Mouse (Mus musculus) heart, embryonic 13.5 days (tissue): ENCODE results near the gene Nop9. TPM values are rescaled to one million over a fixed set of nuclear protein-coding genes. Genes with fewer than 3 reads are reported as not detected.

Experiments used
- ATAC-seq: fragments of 200-750 bp; cut with Nextera tagmentation; 2 replicates; pipeline ENCODE4 v1.8.0; 2017; ENCODE audit warnings: moderate TSS enrichment; ENCODE audit not compliant: insufficient number of reproducible peaks, low FRiP score, low TSS enrichment; ENCODE audit errors: extremely low read depth
- H3K27ac ChIP-seq: fragments of 300-500 bp; sonication (generic); replicated peaks from 2 replicates; pipeline ENCODE4 v1.5.1; 2015; ENCODE audit warnings: moderate library complexity, mild to moderate bottlenecking, inconsistent platforms
- H3K27me3 ChIP-seq: fragments of 300-500 bp; sonication (generic); replicated peaks from 2 replicates; pipeline ENCODE4 v1.6.1; 2015; ENCODE audit warnings: mild to moderate bottlenecking, inconsistent platforms
- H3K36me3 ChIP-seq: fragments of 300-500 bp; sonication (generic); 2 replicates; pipeline ENCODE4 v1.6.1; 2015; ENCODE audit warnings: mild to moderate bottlenecking, inconsistent platforms
- H3K4me1 ChIP-seq: fragments of 300-500 bp; sonication (generic); 2 replicates; pipeline ENCODE4 v1.6.1; 2015; ENCODE audit warnings: inconsistent platforms
- H3K4me2 ChIP-seq: fragments of 300-500 bp; sonication (generic); 2 replicates; pipeline ENCODE4 v1.6.1; 2015; ENCODE audit warnings: inconsistent platforms, mild to moderate bottlenecking, moderate library complexity
- H3K4me3 ChIP-seq: fragments of 300-500 bp; sonication (generic); 2 replicates; pipeline ENCODE4 v1.5.1; 2015; ENCODE audit warnings: moderate library complexity, mild to moderate bottlenecking, inconsistent platforms
- H3K9ac ChIP-seq: fragments of 300-500 bp; sonication (generic); 2 replicates; pipeline ENCODE4 v1.6.1; 2015; ENCODE audit warnings: inconsistent platforms, mild to moderate bottlenecking, moderate library complexity
- H3K9me3 ChIP-seq: fragments of 300-500 bp; sonication (generic); 2 replicates; pipeline ENCODE4 v1.6.1; 2016; ENCODE audit warnings: inconsistent platforms
- WGBS: fragments of 180-500 bp; shearing (Covaris S2); methylation state at CpG from one replicate; pipeline ENCODE4 v1.1.7; 2015; ENCODE audit warnings: mixed read lengths; 5-methylcytosine and 5-hydroxymethylcytosine counted together
- polyA plus RNA-seq: library from polyadenylated mRNA; unstranded; fragments of >200 nt; fragmentation: Nextera tagmentation; extraction: Ambion mirVana; gene quantifications from 2 replicates; pipeline ENCODE4 v1.2.1, GENCODE M21; 2015

Gene Nop9
- polyA plus RNA-seq, 1 experiment from 2014 or later = 22.8 TPM

- Histone ChIP-seq H3K9ac (no peak overlapping the region), H3K9me3 (no peaks in the 10 kb centered on the region), H3K4me3 (no peak overlapping the region), H3K27ac (no peak overlapping the region), H3K36me3 (peaks cover 43% of the 10 kb centered on the region), H3K4me2 (no peak overlapping the region), H3K27me3 (peaks cover 34% of the 10 kb centered on the region), H3K4me1 (peaks cover 17% of the 10 kb centered on the region)
- ATAC-seq = no peak
- WGBS = 92% methylated on average over 6 of the region's 6 CpGs
Measured at GRCm38 (mm10) chr14:55716271-55716670, 29.2 kb upstream of the Nop9 start.

- peaks cover 43% of the 10 kb centered on the region for H3K36me3 ChIP-seq
- peaks cover 19% of the 10 kb centered on the region for H3K4me1 ChIP-seq
- H3K27me3 ChIP-seq = peaks cover 28% of the 10 kb centered on the region
- no peaks in the 10 kb centered on the region for H3K9me3 ChIP-seq
- no peak overlapping the region for H3K27ac ChIP-seq
- WGBS = 83% methylated on average over 8 of the region's 8 CpGs
- H3K4me3 ChIP-seq = no peak overlapping the region
- H3K4me2 ChIP-seq = no peak overlapping the region
- no peak overlapping the region for H3K9ac ChIP-seq
- no peak for ATAC-seq
Measured at GRCm38 (mm10) chr14:55716884-55717283, 28.6 kb upstream of the Nop9 start.

- no peak overlapping the region for H3K4me3 ChIP-seq
- 0 out of 2 replicates have a peak, but pooled peaks cover 3% of the 10 kb centered on the region for H3K27me3 ChIP-seq
- no peak overlapping the region for H3K27ac ChIP-seq
- no peak overlapping the region for H3K9ac ChIP-seq
- H3K4me1 ChIP-seq = peaks cover 14% of the 10 kb centered on the region
- no peak for ATAC-seq
- no peaks in the 10 kb centered on the region for H3K9me3 ChIP-seq
- peaks cover 43% of the 10 kb centered on the region for H3K36me3 ChIP-seq
- 77% methylated on average over 6 of the region's 6 CpGs for WGBS
- H3K4me2 ChIP-seq = no peak overlapping the region
Measured at GRCm38 (mm10) chr14:55719737-55720136, 25.8 kb upstream of the Nop9 start.

GRCm38 (mm10) chr14:55720666-55721065, 24.8 kb upstream of the Nop9 start:
- H3K9ac ChIP-seq = no peak overlapping the region
- H3K27me3 ChIP-seq = no peaks in the 10 kb centered on the region
- no peak for ATAC-seq
- no peaks in the 10 kb centered on the region for H3K9me3 ChIP-seq
- peaks cover 43% of the 10 kb centered on the region for H3K36me3 ChIP-seq
- no peak overlapping the region for H3K4me3 ChIP-seq
- H3K27ac ChIP-seq = no peak overlapping the region
- WGBS = 92% methylated on average over 12 of the region's 12 CpGs
- 0 out of 2 replicates have a peak overlapping the region, but pooled peaks have one; percentile 85 for H3K4me2 ChIP-seq
- H3K4me1 ChIP-seq = peaks cover 17% of the 10 kb centered on the region

- Histone ChIP-seq H3K9me3 (no peaks in the 10 kb centered on the region), H3K27me3 (no peaks in the 10 kb centered on the region), H3K36me3 (peaks cover 41% of the 10 kb centered on the region), H3K4me3 (peak overlapping the region; percentile 92), H3K27ac (peak overlapping the region; percentile 83; the same call in 1 of the 2 replicates), H3K9ac (peak overlapping the region; percentile 90), H3K4me2 (peak overlapping the region; percentile 85), H3K4me1 (peaks cover 17% of the 10 kb centered on the region)
- ATAC-seq = no peak
- WGBS = 80% methylated on average over 6 of the region's 6 CpGs
Measured at GRCm38 (mm10) chr14:55721076-55721475, 24.4 kb upstream of the Nop9 start.

GRCm38 (mm10) chr14:55721700-55722437, 23.6 kb upstream of the Nop9 start, which contains the start of gene Rabggta:
Gene Rabggta (minus strand): TSS chr14:55722263.
- H3K4me2 ChIP-seq = peak within 1 kb of the TSS; percentile 85
- peak within 1 kb of the TSS; percentile 83 for H3K27ac ChIP-seq
- no peaks in the 10 kb centered on the region for H3K27me3 ChIP-seq
- WGBS = under 1% methylated on average over 50 of the region's 50 CpGs
- ATAC-seq = peak; percentile 82
- H3K9ac ChIP-seq = peak within 1 kb of the TSS; percentile 90
- no peaks in the 10 kb centered on the region for H3K9me3 ChIP-seq
- peaks cover 34% of the 10 kb centered on the region for H3K36me3 ChIP-seq
- peak within 1 kb of the TSS; percentile 92 for H3K4me3 ChIP-seq
- peaks cover 17% of the 10 kb centered on the region for H3K4me1 ChIP-seq

- H3K4me1 ChIP-seq = peaks cover 17% of the 10 kb centered on the region
- WGBS = 48% methylated on average over 8 of the region's 8 CpGs
- H3K27ac ChIP-seq = peak overlapping the region; percentile 83; the same call in 1 of the 2 replicates
- H3K36me3 ChIP-seq = peaks cover 28% of the 10 kb centered on the region
- 0 out of 2 replicates have a peak, but pooled peaks cover 5% of the 10 kb centered on the region for H3K27me3 ChIP-seq
- peak overlapping the region; percentile 90 for H3K9ac ChIP-seq
- peak overlapping the region; percentile 85 for H3K4me2 ChIP-seq
- no peaks in the 10 kb centered on the region for H3K9me3 ChIP-seq
- peak overlapping the region; percentile 92 for H3K4me3 ChIP-seq
- no peak for ATAC-seq
Measured at GRCm38 (mm10) chr14:55722438-55722945, 23.0 kb upstream of the Nop9 start.

- peaks cover 17% of the 10 kb centered on the region for H3K4me1 ChIP-seq
- no peaks in the 10 kb centered on the region for H3K9me3 ChIP-seq
- ATAC-seq = no peak
- WGBS = 91% methylated on average over 7 of the region's 7 CpGs
- H3K27ac ChIP-seq = no peak overlapping the region
- 0 out of 2 replicates have a peak, but pooled peaks cover 9% of the 10 kb centered on the region for H3K27me3 ChIP-seq
- H3K9ac ChIP-seq = no peak overlapping the region
- no peak overlapping the region for H3K4me2 ChIP-seq
- H3K4me3 ChIP-seq = no peak overlapping the region
- H3K36me3 ChIP-seq = peaks cover 21% of the 10 kb centered on the region
Measured at GRCm38 (mm10) chr14:55723433-55723832, 22.1 kb upstream of the Nop9 start.

GRCm38 (mm10) chr14:55724411-55724871, 21.1 kb upstream of the Nop9 start:
- no peak for ATAC-seq
- no peak overlapping the region for H3K9ac ChIP-seq
- 38% methylated on average over 8 of the region's 8 CpGs for WGBS
- peaks cover 17% of the 10 kb centered on the region for H3K4me1 ChIP-seq
- no peaks in the 10 kb centered on the region for H3K9me3 ChIP-seq
- no peak overlapping the region; the same call in 1 of the 2 replicates for H3K27ac ChIP-seq
- H3K27me3 ChIP-seq = 0 out of 2 replicates have a peak, but pooled peaks cover 14% of the 10 kb centered on the region
- H3K4me3 ChIP-seq = no peak overlapping the region
- no peak overlapping the region for H3K4me2 ChIP-seq
- H3K36me3 ChIP-seq = peaks cover 11% of the 10 kb centered on the region

GRCm38 (mm10) chr14:55726261-55726660, 19.2 kb upstream of the Nop9 start:
- Histone ChIP-seq H3K9ac (no peak overlapping the region), H3K27ac (no peak overlapping the region), H3K4me3 (no peak overlapping the region), H3K4me2 (no peak overlapping the region), H3K27me3 (0 out of 2 replicates have a peak, but pooled peaks cover 29% of the 10 kb centered on the region), H3K9me3 (no peaks in the 10 kb centered on the region), H3K4me1 (peaks cover 13% of the 10 kb centered on the region), H3K36me3 (no peaks in the 10 kb centered on the region)
- no peak for ATAC-seq

GRCm38 (mm10) chr14:55727889-55728685, 17.4 kb upstream of the Nop9 start:
- Histone ChIP-seq H3K9ac (no peak overlapping the region), H3K36me3 (no peaks in the 10 kb centered on the region), H3K4me3 (no peak overlapping the region), H3K4me2 (no peak overlapping the region), H3K27ac (no peak overlapping the region), H3K9me3 (no peaks in the 10 kb centered on the region), H3K27me3 (peaks cover 31% of the 10 kb centered on the region; the same call in 1 of the 2 replicates), H3K4me1 (0 out of 2 replicates have a peak, but pooled peaks cover 6% of the 10 kb centered on the region)
- no peak for ATAC-seq
- 62% methylated on average over 8 of the region's 8 CpGs for whole genome bisulfite sequencing
